Mouse (Mus musculus) cerebellum, adult 11-12 months (tissue): ENCODE measurements around the gene Agtrap.
A peak's percentile ranks its signal among the peaks of the same experiment; 100 is the strongest.

Experiments used
- DNase-seq: peaks from one replicate; pipeline ENCODE4 v3.0.0; 2022

Agtrap gene

GRCm38 (mm10) chr4:148101801-148102527 lies 14.1 kb upstream of the Agtrap start:
- peak; percentile 59 for DNase-seq

- DNase-seq = no peak
These were observed 10.8 kb upstream of the Agtrap start for GRCm38 (mm10) chr4:148098666-148099065.

GRCm38 (mm10) chr4:148097936-148098335 lies 10.1 kb upstream of the Agtrap start:
- DNase-seq = no peak

GRCm38 (mm10) chr4:148095081-148095480 lies 7.2 kb upstream of the Agtrap start:
- DNase-seq = no peak

GRCm38 (mm10) chr4:148094161-148094560 lies 6.3 kb upstream of the Agtrap start:
- DNase-seq = no peak

GRCm38 (mm10) chr4:148092551-148093271 lies 4.9 kb upstream of the Agtrap start:
- no peak for DNase-seq

- no peak for DNase-seq
These were observed 3.4 kb upstream of the Agtrap start for GRCm38 (mm10) chr4:148091181-148091580.

GRCm38 (mm10) chr4:148089166-148089565 lies 1.3 kb upstream of the Agtrap start:
- DNase-seq = peak; percentile 21

- DNase-seq = peak; percentile 39
These were observed 532 bp downstream of the Agtrap start for GRCm38 (mm10) chr4:148087091-148087906.

- DNase-seq = no peak
These were observed 1.9 kb downstream of the Agtrap start for GRCm38 (mm10) chr4:148085907-148086305.

GRCm38 (mm10) chr4:148085131-148085906 lies 2.5 kb downstream of the Agtrap start:
- DNase-seq = peak; percentile 24

- DNase-seq = peak; percentile 32
These were observed 3.5 kb downstream of the Agtrap start for GRCm38 (mm10) chr4:148084261-148084714.

- peak; percentile 24 for DNase-seq
These were observed 4.5 kb downstream of the Agtrap start for GRCm38 (mm10) chr4:148083176-148083899.

GRCm38 (mm10) chr4:148082257-148083044 lies 5.4 kb downstream of the Agtrap start:
- DNase-seq = peak; percentile 56

- DNase-seq = no peak
These were observed 6.6 kb downstream of the Agtrap start for GRCm38 (mm10) chr4:148081201-148081600.

- peak; percentile 73 for DNase-seq
These were observed 7.2 kb downstream of the Agtrap start for GRCm38 (mm10) chr4:148080597-148080973.

- no peak for DNase-seq
These were observed 7.8 kb downstream of the Agtrap start for GRCm38 (mm10) chr4:148079944-148080596.

GRCm38 (mm10) chr4:148079212-148079611 lies 8.6 kb downstream of the Agtrap start:
- DNase-seq = no peak

GRCm38 (mm10) chr4:148075881-148076280 lies 11.9 kb downstream of the Agtrap start:
- DNase-seq = no peak

GRCm38 (mm10) chr4:148075259-148075658 lies 12.6 kb downstream of the Agtrap start:
- DNase-seq = peak; percentile 53
